Mouse (Mus musculus): ENCODE measurements around the gene Gm4969.
"Not testable (repeated sequence)": the region's sequence is repeated elsewhere in the genome, so short reads cannot be mapped to it uniquely, and the experiment has no call there.

The Gm4969 gene

GRCm38 (mm10) chr7:19118028-19118771, at the start of gene Gm4969:
Gene Gm4969, minus strand, starts transcription at chr7:19118368.
- peak; percentile 50 for DNase-seq (ENCODE audit: low spot score)

DNA sequence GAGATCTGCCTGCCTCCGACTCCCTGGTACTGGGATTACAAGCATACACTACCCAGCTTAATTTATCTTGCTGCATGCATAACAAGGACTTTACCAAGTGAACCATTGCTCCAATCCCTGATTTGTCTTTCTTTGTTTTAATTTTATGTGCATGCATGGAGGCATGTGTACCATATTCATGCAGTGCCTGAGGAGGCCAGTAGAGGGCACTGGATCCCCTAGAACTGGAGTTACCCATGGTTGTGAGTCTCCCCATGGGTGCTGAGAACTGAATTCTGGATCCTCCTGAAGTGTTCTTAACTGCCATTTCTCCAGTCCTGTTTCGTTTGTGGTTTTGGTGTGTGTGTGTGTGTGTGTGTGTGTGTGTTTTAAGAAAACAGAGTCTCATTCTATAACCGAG, 48.8 kb upstream of the Gm4969 start:
- no peak for DNase-seq (ENCODE audit: low spot score)

- DNase-seq (ENCODE audit: low spot score) = no peak
Observed at GRCm38 (mm10) chr7:19165656-19166423, 47.7 kb upstream of the Gm4969 start, which contains the start of gene Gipr. Gene Gipr, minus strand, starts transcription at chr7:19166127.

GRCm38 (mm10) chr7:19164978-19165377, 46.8 kb upstream of the Gm4969 start:
- no peak for DNase-seq (ENCODE audit: low spot score)

DNA sequence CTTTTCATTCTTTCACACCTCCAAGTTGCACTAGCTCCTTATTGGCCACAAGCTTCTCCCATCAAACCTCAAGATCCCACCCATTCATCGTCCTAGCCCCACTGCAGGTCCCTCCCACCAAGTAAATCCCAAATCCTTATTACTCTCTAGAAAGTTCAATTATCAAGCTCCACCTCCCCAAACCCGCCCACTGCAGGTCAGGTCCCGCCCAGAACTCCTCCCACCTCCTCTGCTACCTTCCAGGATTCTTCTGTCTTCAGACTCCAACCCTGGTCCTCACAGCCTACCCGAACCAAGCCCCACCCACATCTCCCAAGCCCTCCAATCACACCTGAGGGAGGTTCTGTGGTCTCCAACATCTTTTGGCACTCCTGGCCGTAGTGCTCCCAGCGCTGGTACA, 46.0 kb upstream of the Gm4969 start:
- no peak for DNase-seq (ENCODE audit: low spot score)

DNA sequence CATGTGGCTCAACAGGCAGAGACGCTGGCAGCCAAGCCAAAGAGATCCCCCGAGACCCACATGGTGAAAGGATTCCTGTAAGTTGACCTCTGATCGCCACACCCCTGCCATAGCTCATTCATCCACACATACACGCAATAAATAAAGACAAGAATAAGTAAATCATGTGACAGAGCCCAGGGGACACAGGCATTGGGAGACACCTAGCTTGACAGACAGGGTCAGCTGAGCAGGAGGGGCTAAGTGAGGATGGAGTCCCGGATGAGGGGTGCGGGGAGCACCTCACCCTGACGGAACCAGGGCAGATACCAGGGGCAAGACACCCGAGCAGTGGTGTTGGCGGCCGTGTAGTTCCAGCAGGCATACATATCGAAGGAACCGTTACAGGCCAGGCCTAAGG, 45.6 kb upstream of the Gm4969 start:
- DNase-seq (ENCODE audit: low spot score) = no peak

- DNase-seq (ENCODE audit: low spot score) = no peak
Observed at GRCm38 (mm10) chr7:19162928-19163327, 44.8 kb upstream of the Gm4969 start.

GRCm38 (mm10) chr7:19160115-19160514, 41.9 kb upstream of the Gm4969 start:
- DNase-seq (ENCODE audit: low spot score) = no peak

DNA sequence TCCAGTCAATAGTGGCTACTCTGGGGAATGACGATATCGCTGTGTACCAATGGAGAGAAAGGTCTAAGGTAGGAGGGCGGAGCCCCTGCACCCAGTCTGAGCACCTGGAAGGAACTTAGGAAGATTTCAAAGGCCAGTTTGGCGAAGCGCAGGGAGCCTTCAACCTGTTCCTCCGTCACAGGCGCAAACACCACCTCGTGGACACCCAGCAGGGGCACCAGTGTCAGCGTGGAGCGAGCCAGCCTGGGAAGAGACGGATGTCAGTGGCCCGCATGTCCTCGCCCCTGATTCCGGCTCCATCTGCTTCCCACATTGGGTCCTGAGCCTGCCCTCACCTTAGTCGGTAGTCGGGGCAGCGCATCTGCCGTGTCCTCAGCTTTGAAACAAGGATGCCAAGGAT, 41.2 kb upstream of the Gm4969 start:
- DNase-seq (ENCODE audit: low spot score) = no peak

DNA sequence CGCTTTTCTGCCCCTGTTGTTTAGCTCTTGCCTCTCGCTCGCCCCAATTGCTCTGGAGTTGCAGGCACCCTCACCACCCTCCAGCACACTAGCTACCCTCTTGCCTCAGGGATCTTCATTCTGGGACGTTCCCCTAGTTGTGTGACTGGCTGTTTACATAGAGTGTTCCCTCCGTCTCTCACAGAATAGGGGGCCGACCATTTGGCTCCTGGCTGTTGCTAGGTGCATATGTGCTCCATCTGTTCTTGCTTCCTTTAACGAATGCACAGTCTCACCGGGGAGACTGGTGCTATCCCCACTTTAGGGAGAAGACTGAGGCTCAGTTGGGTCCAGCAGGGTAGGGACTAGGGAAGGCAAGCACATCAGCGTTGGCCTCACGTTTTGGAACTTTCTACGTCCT, 40.4 kb upstream of the Gm4969 start:
- DNase-seq (ENCODE audit: low spot score) = no peak

GRCm38 (mm10) chr7:19157160-19157800, 39.1 kb upstream of the Gm4969 start:
- DNase-seq (ENCODE audit: low spot score) = peak; percentile 91

DNA sequence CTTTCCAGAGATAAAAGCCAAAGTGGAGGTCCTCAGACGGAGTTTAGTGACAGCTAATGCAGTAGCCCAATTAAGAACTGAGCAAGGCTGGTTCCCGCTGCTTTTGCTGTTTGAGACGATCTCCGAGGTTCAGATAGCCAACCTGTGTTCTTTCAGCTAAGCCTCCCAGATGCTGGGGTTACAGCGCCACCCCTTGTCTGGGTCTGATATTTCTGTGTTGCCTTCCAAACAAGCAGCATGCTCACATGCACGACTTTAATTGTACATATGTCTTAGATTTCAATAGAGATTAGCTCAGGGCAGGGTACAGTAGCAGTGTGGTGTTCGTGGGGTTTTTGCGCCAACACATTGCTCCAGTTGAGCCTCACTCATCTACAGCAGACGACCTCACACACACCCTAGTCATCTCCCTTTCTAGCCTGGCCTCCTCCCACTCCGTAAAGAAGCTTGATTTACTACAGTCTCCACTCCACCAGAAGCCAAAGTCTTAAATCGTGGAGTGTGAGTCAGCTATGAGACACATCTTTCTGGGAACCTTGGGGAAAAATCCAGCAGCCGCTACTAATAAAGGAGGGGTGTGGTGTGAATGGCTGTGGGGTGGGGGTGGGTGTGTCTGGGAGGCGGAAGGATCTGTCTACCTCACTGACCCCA, 37.8 kb upstream of the Gm4969 start:
- no peak for DNase-seq (ENCODE audit: low spot score)

GRCm38 (mm10) chr7:19154796-19155195, 36.6 kb upstream of the Gm4969 start:
- DNase-seq (ENCODE audit: low spot score) = no peak

DNA sequence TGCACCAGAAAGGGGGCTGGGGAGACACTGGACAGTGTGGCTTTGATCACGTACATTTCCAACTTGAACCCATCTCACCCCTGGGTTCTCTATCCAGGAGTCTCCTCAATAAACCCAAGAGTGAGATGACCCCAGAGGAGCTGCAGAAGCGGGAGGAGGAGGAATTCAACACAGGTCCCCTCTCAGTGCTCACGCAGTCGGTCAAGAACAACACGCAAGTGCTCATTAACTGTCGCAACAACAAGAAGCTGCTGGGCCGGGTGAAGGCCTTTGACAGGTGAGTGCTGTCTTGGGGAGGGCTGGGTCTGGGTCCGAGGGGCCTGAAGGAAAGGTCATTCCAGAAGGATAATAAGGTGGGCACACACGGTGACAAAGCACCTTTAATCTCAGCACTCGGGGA, 33.0 kb upstream of the Gm4969 start:
- not testable (repeated sequence) for DNase-seq (ENCODE audit: low spot score)

DNA sequence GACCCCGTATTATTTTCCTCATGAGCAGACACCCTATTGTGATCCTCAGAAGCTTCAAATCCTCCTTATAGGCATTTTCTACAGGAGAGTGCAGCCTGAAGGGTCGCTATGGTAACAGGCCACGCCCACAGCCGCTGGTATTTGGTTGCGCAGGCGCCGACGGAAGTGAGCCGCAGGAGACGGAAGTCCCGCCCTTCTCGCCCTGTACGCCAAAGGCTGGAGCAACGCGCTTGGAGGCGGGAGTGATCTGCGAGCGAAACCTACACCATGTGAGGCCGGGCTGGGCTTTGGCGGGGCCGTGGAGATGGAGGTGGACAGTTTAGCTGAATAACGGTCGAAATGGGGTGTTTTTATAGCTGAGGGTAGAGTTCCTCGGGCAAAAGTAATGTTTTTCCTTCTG, 31.5 kb upstream of the Gm4969 start, which contains the start of gene Snrpd2:
Gene Snrpd2, plus strand, starts transcription at position 97 of the 400 bp plus-strand sequence.
- DNase-seq (ENCODE audit: low spot score) = peak; percentile 97

GRCm38 (mm10) chr7:19148875-19149541, 30.8 kb upstream of the Gm4969 start, which contains the start of gene Qpctl:
Gene Qpctl, minus strand, starts transcription at chr7:19149291.
- DNase-seq (ENCODE audit: low spot score) = peak; percentile 89

GRCm38 (mm10) chr7:19148180-19148874, 30.2 kb upstream of the Gm4969 start:
- DNase-seq (ENCODE audit: low spot score) = no peak

DNA sequence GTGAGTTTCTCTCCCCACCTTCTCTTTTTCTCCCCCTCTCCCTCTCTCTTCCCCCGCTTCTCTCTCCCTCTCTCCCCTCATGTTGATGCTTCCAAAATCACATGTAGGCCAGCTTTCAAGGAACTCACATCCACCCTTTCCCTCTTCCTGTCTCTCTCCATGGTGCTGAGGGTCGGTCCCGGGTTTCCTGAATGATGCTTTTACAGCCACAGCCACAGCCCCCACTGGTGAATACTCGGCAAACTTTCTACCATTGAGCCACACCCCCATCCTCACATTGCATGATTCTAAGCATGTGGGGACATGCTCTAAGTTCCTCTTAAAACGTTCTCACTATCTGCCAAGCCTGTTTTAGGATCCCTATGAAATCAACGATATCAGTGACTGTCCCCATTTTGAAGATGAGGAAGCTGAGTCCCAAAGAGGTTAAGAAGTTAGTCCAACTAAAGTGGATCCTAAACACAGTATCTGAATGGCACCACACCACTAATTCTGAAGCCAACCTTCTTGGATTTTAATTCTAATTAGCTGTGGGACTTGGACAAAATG, 29.4 kb upstream of the Gm4969 start:
- DNase-seq (ENCODE audit: low spot score) = no peak

- DNase-seq (ENCODE audit: low spot score) = no peak
Observed at GRCm38 (mm10) chr7:19146793-19147192, 28.6 kb upstream of the Gm4969 start.

DNA sequence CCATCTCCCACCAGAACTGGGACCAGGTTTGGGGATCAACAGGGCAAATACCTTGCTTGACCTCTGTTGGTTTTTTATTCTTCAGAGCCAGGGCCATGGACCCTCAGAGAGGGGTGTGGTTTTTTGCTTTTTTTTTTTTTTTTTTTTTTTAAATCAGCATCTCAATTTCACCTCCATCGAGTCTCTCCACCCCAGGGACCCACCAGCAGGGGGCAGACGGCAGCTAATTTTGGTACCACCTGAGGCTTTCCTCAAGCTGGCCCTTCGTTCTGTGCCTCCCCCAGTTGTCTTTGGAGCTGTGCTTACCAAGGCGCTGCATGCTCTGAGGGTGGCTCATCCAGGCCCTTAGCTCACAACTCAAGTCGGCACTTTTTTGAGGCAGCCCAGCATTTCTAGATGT, 19.2 kb upstream of the Gm4969 start:
- DNase-seq (ENCODE audit: low spot score) = peak; percentile 53
